Mouse (Mus musculus) intestine, embryonic 16.5 days (tissue): ENCODE measurements around the gene Glipr1l2. TPM values are rescaled to one million over a fixed set of nuclear protein-coding genes. Genes with fewer than 3 reads are reported as not detected.
"Not testable (repeated sequence)": the region's sequence is repeated elsewhere in the genome, so short reads cannot be mapped to it uniquely, and the experiment has no call there.

ENCODE experiments used
- ATAC-seq: fragments of 200-750 bp; cut with Nextera tagmentation; 2 replicates; pipeline ENCODE4 v1.8.0; 2017; ENCODE audit warnings: moderate TSS enrichment, moderate library complexity
- H3K27ac ChIP-seq: fragments of 300-500 bp; sonication (generic); 2 replicates; pipeline ENCODE4 v1.5.1; 2014; ENCODE audit warnings: mild to moderate bottlenecking, low read length
- H3K27me3 ChIP-seq: fragments of 300-500 bp; sonication (generic); replicated peaks from 2 replicates; pipeline ENCODE4 v1.6.1; 2014; ENCODE audit warnings: low read length, control low read depth, mixed read lengths; ENCODE audit not compliant: control insufficient read depth, insufficient read depth
- H3K36me3 ChIP-seq: fragments of 300-500 bp; sonication (generic); 2 replicates; pipeline ENCODE4 v1.6.1; 2014; ENCODE audit warnings: low read length, control low read depth; ENCODE audit not compliant: control insufficient read depth, insufficient read depth
- H3K4me1 ChIP-seq: fragments of 300-500 bp; sonication (generic); 2 replicates; pipeline ENCODE4 v1.6.1; 2014; ENCODE audit warnings: low read length, control low read depth, mixed read lengths; ENCODE audit not compliant: control insufficient read depth, insufficient read depth
- H3K4me2 ChIP-seq: fragments of 300-500 bp; sonication (generic); 2 replicates; pipeline ENCODE4 v1.6.1; 2014; ENCODE audit warnings: low read depth, low read length, control low read depth
- H3K4me3 ChIP-seq: fragments of 300-500 bp; sonication (generic); 2 replicates; pipeline ENCODE4 v1.5.1; 2014; ENCODE audit warnings: mild to moderate bottlenecking, low read length
- H3K9ac ChIP-seq: fragments of 300-500 bp; sonication (generic); 2 replicates; pipeline ENCODE4 v1.6.1; 2014; ENCODE audit warnings: low read depth, low read length
- H3K9me3 ChIP-seq: fragments of 300-500 bp; sonication (generic); 2 replicates; pipeline ENCODE4 v1.6.1; 2016; ENCODE audit warnings: low read length, control low read depth; ENCODE audit not compliant: control insufficient read depth
- WGBS: fragments of 180-500 bp; shearing (Covaris S2); extraction: QIAGEN DNeasy Blood & Tissue Kit; methylation state at CpG from one replicate; pipeline ENCODE4 v1.1.7; 2014; 5-methylcytosine and 5-hydroxymethylcytosine counted together
- polyA plus RNA-seq: library from polyadenylated mRNA; unstranded; fragments of >200 nt; fragmentation: Nextera tagmentation; extraction: Ambion mirVana; gene quantifications from 2 replicates; pipeline ENCODE4 v1.2.1, GENCODE M21; 2015

The Glipr1l2 gene
- polyA plus RNA-seq, 1 experiment from 2014 or later, result not detected

DNA sequence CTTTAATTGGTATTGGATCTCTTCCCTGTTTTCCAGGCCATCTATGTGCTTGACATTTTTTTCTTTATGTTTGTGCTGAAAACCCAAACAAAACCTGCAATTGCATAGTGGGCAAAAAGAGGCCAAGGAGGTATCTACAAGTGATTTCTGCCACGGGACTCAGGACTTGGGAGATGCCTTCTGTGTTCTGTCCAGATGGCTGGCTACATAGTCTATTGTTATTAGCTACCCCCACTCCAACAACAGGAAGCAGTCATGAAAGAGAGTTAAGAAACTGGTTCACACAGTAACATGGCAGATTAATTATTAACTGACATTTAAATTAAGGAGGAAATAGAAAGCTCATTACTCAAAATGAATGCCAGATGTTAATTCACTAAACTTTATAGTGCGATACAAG lies 41.9 kb downstream of the Glipr1l2 start:
- not testable (repeated sequence) for H3K4me1 ChIP-seq, H3K27me3 ChIP-seq, H3K4me2 ChIP-seq, H3K4me3 ChIP-seq, ATAC-seq, H3K27ac ChIP-seq, H3K36me3 ChIP-seq, H3K9ac ChIP-seq, H3K9me3 ChIP-seq
- WGBS, result 55% methylated on average over 2 of the region's 2 CpGs

DNA sequence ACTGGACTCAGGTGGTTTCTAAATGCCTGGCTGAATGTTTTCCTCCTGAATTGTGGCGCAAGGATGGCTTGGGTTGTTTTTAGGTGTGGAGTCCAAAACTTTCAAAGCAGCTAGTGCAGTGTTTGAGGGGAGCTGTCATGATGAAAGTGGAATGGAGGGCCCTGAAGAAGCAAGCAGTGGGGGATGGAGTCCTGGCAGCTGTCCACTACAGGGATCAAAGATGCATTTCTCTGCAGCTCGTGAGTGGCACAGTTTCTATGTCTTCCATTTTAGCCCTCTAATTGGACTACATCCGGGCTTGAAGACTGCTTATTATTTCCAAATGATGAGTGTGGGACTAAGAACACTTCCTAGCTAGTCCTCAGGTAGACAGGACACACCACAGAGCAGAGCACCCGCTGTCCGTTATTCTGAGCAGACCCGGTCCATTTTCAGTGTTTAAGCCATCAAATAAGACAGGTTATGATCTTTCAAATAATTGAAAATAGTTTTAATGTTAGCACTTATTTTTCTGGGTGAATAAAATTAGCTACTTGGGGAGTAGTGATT lies 44.6 kb downstream of the Glipr1l2 start:
- not testable (repeated sequence) for H3K9ac ChIP-seq, ATAC-seq, H3K27me3 ChIP-seq, H3K4me1 ChIP-seq, H3K27ac ChIP-seq, H3K9me3 ChIP-seq, H3K36me3 ChIP-seq, H3K4me2 ChIP-seq, H3K4me3 ChIP-seq
- WGBS, result 76% methylated on average over 6 of the region's 6 CpGs

DNA sequence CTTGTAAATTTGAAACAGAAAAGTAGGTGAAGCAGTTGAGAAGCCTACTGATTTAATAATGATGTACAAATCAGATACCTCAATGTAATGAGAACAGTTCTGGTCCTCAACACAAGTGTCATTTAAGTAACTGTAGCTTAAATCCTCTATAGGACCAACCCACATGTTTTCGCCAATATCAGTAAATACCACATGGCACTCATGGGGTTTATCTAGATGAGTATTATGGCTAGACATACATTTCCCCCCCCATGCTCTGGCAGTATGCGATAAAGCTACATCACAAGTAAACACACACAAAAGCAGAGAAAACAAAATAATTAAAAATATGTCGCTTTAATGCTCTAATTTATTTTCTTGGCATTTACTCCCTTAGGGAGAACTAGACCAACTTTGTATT lies 49.0 kb downstream of the Glipr1l2 start:
- WGBS, result 87% methylated on average over 3 of the region's 3 CpGs
- no peak for ATAC-seq

DNA sequence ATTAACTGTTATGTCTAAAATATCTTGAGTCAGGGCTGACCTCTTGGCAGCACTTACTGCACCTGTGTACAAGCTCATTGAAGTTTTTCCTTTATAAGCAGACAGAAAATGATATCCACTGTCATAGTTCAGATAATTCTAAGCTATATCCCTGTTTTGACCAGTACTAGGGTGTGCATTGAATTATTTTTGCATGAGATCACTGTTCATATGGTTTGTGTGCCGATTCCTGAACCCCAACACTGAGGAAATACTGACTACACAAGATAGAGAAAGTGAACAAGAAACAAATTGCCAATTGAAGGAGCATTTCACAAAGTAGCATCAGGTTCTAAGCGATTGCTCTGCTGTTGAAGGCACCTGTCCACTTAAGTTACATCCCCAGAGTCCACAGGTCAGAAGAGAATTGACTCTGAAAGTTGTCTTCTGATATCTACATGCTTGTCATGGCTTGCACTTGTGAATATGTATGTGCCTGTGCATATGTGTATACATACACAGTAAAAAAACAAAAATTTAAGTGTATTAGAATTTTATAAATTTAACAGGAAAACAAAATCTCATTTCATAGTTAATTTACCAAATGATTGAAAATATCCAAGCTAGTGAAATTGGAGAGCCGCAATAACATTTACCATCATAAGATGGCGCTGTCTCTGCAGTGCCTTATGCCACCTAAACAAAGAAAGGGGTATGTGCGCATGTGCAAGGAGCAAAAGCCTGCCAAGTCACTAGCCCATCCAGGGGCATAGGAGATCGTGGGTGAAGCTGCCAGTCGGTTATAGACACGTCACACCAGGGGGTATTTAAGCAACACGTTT lies 55.1 kb downstream of the Glipr1l2 start:
- H3K4me3 ChIP-seq, result peak overlapping the region; percentile 26
- 0 out of 2 replicates have a peak, but pooled peaks have one; percentile 56 for ATAC-seq
- no peaks in the 10 kb centered on the region for H3K36me3 ChIP-seq
- H3K27me3 ChIP-seq, result no peaks in the 10 kb centered on the region
- H3K4me2 ChIP-seq, result peak overlapping the region; percentile 38
- no peaks in the 10 kb centered on the region for H3K9me3 ChIP-seq
- H3K9ac ChIP-seq, result 0 out of 2 replicates have a peak overlapping the region, but pooled peaks have one; percentile 24
- H3K4me1 ChIP-seq, result no peaks in the 10 kb centered on the region
- WGBS, result 22% methylated on average over 9 of the region's 9 CpGs
- H3K27ac ChIP-seq, result no peak overlapping the region

More for the DNA sequence above, 49.0 kb downstream of the Glipr1l2 start:
- Histone ChIP-seq H3K9ac (no peak overlapping the region), H3K4me2 (no peak overlapping the region), H3K27ac (no peak overlapping the region), H3K4me1 (no peaks in the 10 kb centered on the region), H3K27me3 (no peaks in the 10 kb centered on the region), H3K4me3 (no peak overlapping the region), H3K9me3 (no peaks in the 10 kb centered on the region), H3K36me3 (no peaks in the 10 kb centered on the region)

DNA sequence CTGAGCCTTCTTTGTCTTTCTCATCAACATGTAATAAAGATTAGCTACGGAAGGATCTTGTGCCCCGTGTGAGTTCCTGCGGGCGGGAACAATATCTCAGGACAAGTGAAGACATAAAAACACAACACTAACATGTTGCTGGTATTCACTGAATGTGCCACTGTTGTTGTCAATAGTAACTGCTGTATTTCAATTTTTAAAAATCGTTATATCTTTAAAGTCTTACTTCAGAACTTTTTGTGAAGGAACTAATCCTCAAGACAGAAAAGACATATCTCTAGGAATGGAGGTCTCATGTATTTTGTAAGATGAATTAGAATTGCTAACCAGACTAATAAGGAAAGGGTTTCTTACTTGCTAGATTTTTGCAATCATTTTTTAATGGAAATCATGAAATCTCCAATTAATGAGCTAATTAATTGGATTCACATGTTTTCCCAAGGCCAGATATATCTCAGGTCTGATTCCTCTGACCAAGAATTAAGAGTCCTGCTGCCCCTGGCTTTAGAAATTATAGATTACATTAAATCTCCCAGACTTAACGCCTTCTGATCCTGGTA lies 55.8 kb downstream of the Glipr1l2 start:
- Histone ChIP-seq H3K36me3 (no peaks in the 10 kb centered on the region), H3K9ac (0 out of 2 replicates have a peak overlapping the region, but pooled peaks have one; percentile 24), H3K4me1 (no peaks in the 10 kb centered on the region), H3K27me3 (no peaks in the 10 kb centered on the region), H3K9me3 (no peaks in the 10 kb centered on the region), H3K4me2 (peak overlapping the region; percentile 38), H3K4me3 (peak overlapping the region; percentile 26), H3K27ac (no peak overlapping the region)
- 36% methylated on average over 6 of the region's 6 CpGs for WGBS
- ATAC-seq, result no peak

DNA sequence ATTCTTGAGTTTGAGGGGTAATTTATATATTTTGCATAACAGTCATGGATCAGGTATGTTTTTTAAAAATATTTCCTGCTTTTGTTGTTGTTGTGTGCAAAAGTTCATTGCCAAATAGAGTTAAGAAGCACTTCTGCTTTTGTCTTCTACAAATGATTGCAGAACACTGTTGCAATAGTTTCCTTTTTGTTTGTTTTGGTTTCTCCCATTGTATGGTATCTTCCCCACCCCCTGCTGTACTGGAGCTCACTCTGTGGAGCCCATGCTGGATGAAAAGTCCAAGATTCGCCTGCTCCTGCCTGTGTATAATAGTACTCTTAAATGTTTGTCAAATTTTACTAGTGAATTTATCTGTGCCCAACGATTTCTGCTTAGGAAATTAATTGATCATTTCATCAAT lies 56.7 kb downstream of the Glipr1l2 start:
- no peaks in the 10 kb centered on the region for H3K9me3 ChIP-seq
- WGBS, result 46% methylated on average over 2 of the region's 2 CpGs
- H3K36me3 ChIP-seq, result no peaks in the 10 kb centered on the region
- H3K4me3 ChIP-seq, result no peak overlapping the region
- no peak overlapping the region for H3K9ac ChIP-seq
- no peak for ATAC-seq
- no peak overlapping the region for H3K27ac ChIP-seq
- H3K4me1 ChIP-seq, result no peaks in the 10 kb centered on the region
- H3K27me3 ChIP-seq, result no peaks in the 10 kb centered on the region
- H3K4me2 ChIP-seq, result no peak overlapping the region

Other genes starting within 250 kb of the Glipr1l2 start
- 32.3 and 35.7 TPM in 2 replicates for gene Krr1, start 110.7 kb upstream of the Glipr1l2 start, polyA plus RNA-seq
- gene Glipr1, start 80.7 kb upstream of the Glipr1l2 start, polyA plus RNA-seq, result 13.5 and 14.6 TPM in 2 replicates
- not detected in 2 replicates for gene Glipr1l1, start 23.2 kb upstream of the Glipr1l2 start, polyA plus RNA-seq
- gene Glipr1l3, start 77.0 kb downstream of the Glipr1l2 start, polyA plus RNA-seq, result not detected in 2 replicates
- gene Caps2, start 80.3 kb downstream of the Glipr1l2 start, polyA plus RNA-seq, result 0.09 and 0.11 TPM in 2 replicates
- 0.28 and 0.80 TPM in 2 replicates for gene Kcnc2, start 187.8 kb downstream of the Glipr1l2 start, polyA plus RNA-seq